Mouse (Mus musculus): ENCODE data around the gene Ccdc33.

Ccdc33 gene

DNA sequence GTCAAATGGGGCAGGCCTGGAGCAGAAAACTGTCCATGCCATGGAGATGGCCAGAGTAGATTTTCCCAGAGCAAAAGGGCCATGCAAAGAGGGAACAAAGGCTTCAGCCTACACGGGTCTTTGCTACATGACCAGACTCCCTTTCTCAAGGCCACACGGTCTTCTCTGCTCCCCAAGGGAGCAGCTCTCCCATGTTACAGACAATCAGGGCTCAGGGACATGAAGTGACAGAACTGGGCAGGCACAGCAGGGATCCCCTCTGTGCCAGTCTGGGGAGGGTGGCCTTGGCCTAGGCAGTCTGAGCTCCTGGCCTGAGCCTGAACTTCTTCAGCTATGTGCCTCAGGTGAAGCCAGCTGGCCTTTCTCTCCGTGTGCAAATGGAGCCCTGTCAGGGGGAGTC, 65.1 kb downstream of the Ccdc33 start:
- in situ Hi-C loops (cut with MboI; ENCODE audit: unreplicated experiment in 2 of 2): loop anchor here in 1 of 2 experiments (5.0 kb wide), 1 partner anchor 229 kb away; no protein-coding TSS in a partner anchor

DNA sequence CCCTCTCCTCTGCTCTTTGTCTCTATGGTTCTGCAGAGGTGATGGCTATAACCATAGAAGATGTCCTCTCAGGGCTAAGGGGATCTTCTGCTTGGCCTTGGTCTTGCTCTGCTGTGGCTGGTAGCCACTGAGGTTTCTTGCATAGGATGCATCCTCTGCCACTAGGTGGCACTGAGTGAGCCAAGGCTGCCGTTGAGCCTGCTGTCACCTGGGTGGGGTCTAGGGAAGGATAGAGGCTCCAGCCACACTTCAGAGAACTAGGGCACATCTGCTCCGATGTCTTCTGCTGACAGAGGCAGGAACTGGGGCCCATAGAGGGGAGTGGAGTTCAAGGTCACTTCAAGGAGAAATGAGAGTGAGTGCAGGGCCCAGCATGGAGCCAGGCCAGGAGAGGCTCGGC, 65.5 kb downstream of the Ccdc33 start:
- in situ Hi-C loops (cut with MboI; ENCODE audit: unreplicated experiment in 2 of 2): loop anchor here in 1 of 2 experiments (5.0 kb wide), 1 partner anchor 229 kb away; no protein-coding TSS in a partner anchor

DNA sequence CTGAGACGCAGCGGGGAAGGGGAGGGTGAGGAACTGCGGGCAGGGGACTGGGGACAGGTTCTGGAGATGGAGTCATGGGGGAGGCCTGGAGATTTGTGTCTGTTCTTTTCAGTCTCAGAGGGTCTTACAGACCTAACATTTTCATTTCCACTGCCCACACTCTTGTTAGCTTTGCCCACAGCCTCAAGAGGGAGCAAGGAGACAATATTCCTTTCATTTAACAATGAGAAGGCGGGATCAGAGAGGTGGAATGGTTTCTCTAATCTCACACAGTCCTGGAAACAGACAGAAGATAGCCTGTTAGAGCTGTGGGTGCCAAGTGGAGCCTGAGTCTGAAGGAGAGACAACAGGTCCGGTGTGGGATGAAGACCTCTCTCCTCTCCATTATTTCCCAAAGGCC, 66.7 kb downstream of the Ccdc33 start:
- in situ Hi-C loops (cut with MboI; ENCODE audit: unreplicated experiment in 2 of 2): loop anchor here in 1 of 2 experiments (5.0 kb wide), 1 partner anchor 230 kb away; no protein-coding TSS in a partner anchor

DNA sequence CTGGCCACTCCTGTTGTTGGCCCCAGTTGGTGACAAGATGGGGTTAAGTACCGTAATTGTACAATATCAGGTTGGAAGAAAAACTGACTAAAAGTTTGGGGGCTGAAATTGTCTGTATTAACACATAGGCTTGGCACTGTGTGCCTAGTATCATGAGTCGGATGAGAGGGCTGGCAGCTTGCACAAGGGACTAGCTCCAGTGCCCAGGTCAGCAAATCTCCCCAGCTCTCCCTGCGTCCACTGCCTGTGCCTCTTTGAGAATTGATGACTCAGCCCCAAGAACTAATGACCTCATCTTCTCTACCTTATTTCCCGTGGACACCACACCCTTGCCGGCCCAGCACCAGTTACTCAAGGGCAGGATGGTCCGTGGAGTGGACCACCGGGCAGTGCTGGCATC, 68.8 kb downstream of the Ccdc33 start:
- in situ Hi-C loops (cut with MboI; ENCODE audit: unreplicated experiment in 2 of 2): loop anchor here in 1 of 2 experiments (5.0 kb wide), 1 partner anchor 232 kb away; no protein-coding TSS in a partner anchor

DNA sequence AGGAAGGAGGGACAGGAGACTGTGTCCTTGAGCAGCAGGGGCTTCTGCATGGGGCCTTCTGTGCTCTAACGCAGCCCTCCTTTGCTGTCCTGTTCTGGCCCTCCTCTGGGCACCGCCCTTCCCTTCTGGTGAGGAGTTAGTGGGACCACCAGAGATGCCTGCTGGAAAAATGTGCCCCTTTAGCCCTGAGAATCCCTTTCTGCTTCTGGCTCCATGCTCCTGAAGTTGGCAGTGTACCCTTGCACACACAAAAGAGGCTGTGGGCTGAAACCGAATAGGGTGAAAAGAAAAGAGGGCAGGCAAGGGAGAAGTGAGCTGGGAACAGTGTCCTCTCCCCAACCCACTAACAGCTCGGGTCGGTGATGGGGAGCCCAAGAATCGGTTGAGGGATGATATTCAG, 69.4 kb downstream of the Ccdc33 start:
- in situ Hi-C loops (cut with MboI; ENCODE audit: unreplicated experiment in 2 of 2): no loop called here

DNA sequence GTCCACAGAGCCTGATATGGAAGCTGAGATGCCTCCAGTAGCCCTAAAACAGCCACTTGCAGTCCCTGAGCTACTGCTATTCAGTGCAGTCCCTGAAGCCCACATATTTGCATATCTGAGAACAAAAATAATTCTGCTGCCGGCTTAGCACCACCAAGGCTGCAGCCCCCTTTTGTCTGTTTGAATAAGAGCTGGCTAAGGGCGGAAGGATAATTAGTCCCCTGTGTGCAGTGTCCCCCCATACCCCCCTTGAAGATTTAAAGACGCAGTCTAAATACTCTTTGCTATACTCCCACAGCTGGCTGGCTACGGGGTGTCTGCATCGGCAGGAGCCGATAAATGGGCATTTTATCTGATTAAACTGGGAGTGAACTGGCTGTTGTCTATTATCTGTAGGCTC, 70.0 kb downstream of the Ccdc33 start:
- in situ Hi-C loops (cut with MboI; ENCODE audit: unreplicated experiment in 2 of 2): no loop called here

DNA sequence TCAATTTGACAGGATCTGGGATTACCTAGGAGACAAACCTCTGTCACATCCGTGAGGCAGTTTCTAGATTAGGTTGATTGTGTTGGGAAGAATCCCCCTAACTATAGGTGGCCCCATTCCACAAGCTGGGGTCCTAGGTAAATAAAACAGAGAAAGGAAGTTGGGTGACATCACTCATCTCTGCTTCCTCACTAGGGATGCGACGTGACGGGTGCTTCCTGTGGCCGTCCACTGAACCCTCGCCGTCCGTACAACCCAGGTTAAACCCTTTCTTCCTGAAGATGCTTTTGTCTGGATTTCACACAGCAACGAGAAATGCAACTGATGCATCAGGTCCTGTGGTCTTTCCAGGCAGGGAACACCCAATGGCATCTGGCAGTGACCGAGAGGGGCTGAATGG, 71.6 kb downstream of the Ccdc33 start:
- in situ Hi-C loops (cut with MboI; ENCODE audit: unreplicated experiment in 2 of 2): no loop called here

DNA sequence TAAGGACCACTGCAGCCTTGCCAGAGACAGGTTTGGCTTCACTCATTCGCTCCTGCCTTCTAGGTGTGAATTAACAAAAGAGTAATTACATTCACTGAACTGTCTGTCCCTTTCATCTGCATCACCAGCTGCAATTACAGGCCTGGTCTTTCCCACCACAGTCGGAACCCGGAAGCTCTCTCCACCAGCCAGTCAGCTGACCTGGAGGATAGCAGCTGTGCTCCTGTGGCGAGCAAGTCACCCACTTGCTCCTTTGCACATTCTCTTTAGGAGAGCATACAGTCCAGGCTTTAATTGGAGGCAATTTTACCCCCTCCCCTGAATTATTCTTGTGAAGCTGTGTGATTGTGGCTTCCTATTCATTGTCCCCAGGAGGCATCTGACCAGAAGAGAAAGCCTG, 73.0 kb downstream of the Ccdc33 start:
- in situ Hi-C loops (cut with MboI; ENCODE audit: unreplicated experiment in 2 of 2): no loop called here

DNA sequence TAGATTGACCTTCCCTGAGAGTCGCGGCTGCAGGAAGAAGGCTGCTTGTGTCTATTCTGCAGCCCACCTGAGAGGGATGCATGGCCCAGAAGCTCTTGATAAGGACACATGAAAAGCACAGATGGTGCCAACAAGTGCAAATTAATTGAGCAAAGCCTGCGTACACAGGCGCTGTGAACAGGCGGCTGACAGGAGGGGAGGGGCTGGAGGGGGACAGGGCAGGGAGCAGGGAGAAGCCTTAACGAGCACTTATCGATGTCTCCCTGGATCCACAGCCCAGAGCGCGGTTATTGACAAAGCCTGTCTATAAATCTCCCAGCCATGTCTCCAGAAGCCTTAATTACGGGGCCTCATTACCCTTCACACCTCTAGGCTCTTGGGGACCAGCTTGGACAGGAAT, 73.8 kb downstream of the Ccdc33 start:
- in situ Hi-C loops (cut with MboI; ENCODE audit: unreplicated experiment in 2 of 2): loop anchor here in 1 of 2 experiments (5.0 kb wide), 1 partner anchor 157 kb away; the partner anchor contains the start of genes Islr and Islr2

DNA sequence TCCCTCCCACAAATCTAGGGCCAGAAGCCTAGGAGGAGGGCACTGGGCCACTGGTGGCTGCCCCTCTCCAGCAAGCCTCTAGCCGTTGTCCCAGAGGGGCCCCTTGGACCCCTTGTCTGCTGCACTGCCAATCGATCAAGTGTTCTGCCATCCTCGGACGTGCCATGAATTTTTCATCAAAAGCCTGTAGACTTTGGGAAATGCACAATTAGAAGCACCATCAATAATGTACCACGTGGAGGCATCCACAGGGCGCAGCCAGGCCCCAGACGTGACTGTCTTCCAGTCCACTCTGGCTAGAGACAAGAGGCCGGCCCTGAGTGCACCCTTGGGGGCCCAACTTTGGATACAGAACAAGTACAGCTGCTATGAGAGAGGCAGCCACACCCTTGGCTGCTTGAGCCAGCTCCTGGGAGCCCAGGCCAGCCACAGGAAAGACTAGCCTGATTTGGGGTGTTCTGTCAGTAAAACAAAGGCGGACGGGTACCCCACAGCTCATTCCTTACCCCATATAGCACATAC, 75.1 kb downstream of the Ccdc33 start:
- in situ Hi-C loops (cut with MboI; ENCODE audit: unreplicated experiment in 2 of 2): loop anchor here in 1 of 2 experiments (5.0 kb wide), 1 partner anchor 159 kb away; the partner anchor contains the start of genes Islr and Islr2

DNA sequence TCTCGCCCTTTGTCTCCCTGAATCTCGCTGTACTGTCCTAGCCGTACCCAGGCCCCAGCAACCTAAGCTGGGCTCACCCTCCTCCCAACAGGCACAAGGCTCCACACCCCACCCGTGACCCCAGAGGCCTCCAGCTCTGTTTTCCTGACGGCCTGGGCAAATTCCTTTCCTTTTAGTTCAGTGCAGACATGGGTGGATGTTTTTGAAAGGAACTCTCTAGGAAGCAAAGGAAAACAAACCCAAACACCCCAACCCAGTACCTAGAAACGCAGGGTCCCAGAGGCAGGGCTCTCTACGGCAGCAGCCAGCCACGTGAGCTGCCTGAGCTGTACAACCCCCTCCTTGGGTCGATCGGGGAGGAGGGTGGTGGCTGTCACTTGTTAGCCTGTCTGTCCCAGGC, 76.2 kb downstream of the Ccdc33 start:
- in situ Hi-C loops (cut with MboI; ENCODE audit: unreplicated experiment in 2 of 2): loop anchor here in 1 of 2 experiments (5.0 kb wide), 1 partner anchor 160 kb away; the partner anchor contains the start of genes Islr and Islr2

DNA sequence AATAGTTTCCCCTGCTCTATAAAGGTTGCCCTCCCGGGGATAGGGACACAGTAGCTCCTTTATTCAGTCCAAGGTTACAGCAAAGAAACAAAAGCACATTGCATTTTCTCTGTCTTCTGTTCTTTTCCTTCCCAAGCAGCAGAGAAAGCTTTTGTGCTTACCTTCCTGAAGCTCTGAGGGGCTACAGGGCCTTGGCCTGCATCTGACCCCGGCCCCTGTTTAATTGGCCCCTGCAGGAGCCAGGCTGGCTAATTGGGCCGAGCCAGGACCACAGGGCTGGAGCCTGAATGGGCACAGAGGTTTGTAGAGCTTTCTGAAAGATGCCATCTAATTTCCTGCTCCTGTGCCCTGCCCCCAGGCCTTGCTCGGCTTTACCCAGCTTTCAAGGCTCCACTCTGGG, 77.6 kb downstream of the Ccdc33 start:
- in situ Hi-C loops (cut with MboI; ENCODE audit: unreplicated experiment in 2 of 2): loop anchor here in 1 of 2 experiments (5.0 kb wide), 1 partner anchor 161 kb away; the partner anchor contains the start of genes Islr and Islr2

DNA sequence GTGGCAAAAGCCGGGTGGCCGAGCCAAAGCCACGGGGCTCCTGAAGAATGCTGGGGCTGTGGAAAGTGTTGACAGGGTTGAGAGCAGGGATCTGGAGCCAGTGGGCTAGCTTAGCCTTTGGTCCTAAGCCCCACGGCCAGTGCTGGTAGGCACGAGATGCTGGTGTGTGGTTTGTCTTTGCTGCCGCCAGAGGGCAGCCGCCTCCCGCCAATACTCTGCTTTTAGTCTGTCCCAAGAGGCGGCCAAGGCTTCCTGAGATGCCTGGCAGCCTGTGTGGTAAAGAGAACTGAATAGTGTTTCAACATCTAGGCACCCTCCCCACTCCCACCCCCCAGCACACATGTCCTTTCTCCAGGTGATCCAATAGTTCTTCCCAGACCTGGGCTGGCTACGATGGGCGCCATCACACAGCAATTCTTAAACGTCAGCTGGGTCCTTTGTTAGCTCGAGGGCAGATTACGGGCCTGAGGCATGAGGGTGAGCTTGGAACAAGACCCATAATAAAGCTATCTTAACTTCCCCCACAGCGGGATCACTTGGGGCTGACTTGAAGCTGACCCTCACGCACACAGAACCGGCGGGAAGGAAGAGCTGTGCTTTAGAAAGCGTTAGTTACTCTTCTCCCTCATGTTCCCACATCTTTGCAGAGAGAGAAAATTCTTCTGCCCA, 80.0 kb downstream of the Ccdc33 start:
- in situ Hi-C loops (cut with MboI; ENCODE audit: unreplicated experiment in 2 of 2): loop anchor here (5.0 to 10.0 kb wide), 4 partner anchors 164 to 496 kb away; partner anchors contain the start of genes Tbc1d21 (in 2 of the 2), Islr (in 1 of the 2) and Islr2 (in 1 of the 2)

DNA sequence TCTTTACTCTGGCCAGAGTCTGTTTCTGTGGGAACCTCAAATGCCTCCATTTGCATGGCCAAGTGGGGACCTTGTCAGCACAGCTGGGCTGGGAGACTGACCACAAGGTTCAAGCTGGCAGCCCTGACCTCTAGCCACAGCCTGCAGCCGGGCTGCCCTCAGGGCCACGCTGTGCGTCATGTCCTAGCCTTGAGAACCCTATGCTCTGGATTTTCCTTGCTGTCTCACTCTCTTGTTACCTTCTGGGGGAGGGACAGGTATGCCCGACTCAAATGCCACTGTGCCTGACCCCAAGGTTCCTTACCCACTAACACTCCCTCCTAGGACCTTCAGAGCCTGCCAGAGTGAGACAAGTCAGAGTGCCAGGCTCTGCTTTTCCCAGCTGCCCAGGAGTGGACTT, 81.7 kb downstream of the Ccdc33 start:
- in situ Hi-C loops (cut with MboI; ENCODE audit: unreplicated experiment in 2 of 2): loop anchor here (5.0 to 10.0 kb wide), 4 partner anchors 165 to 498 kb away; partner anchors contain the start of genes Tbc1d21 (in 2 of the 2), Islr (in 1 of the 2) and Islr2 (in 1 of the 2)

DNA sequence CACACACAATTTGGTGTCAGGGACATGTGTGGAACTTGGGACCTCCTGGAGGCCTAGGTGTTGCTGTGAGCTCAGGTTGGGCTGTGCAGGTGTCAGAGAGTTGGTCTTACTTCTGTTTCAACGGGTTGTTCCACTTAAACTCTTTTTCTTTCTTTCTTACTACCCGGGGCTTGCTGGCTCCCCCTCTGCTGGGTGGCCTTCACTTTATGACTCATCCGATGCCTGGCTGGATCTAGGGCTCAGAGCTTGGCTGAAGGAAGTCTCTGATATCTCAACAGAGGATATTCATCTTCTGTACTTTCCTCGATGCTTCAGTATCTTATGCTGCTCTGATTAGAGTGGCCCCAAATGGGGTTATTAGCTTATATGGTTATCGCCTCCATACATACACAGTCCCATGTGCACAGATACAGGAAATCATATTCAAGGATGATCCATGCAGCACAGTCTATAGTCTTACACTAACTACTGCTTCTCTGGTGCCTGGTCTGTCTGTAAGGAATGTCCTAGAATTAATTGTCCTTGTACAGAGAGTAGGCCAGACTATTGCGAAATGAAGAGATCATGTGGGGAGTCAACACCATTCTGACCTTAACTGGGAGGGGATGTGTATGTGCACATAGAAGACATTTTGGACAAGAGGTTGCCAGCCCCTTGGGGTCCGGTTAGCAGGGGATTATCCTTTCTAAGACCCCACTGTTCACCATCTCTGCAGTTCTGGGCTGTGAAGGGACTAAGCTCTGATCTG, 82.5 kb downstream of the Ccdc33 start:
- in situ Hi-C loops (cut with MboI; ENCODE audit: unreplicated experiment in 2 of 2): loop anchor here (5.0 to 10.0 kb wide), 4 partner anchors 166 to 499 kb away; partner anchors contain the start of genes Tbc1d21 (in 2 of the 2), Islr (in 1 of the 2) and Islr2 (in 1 of the 2)

DNA sequence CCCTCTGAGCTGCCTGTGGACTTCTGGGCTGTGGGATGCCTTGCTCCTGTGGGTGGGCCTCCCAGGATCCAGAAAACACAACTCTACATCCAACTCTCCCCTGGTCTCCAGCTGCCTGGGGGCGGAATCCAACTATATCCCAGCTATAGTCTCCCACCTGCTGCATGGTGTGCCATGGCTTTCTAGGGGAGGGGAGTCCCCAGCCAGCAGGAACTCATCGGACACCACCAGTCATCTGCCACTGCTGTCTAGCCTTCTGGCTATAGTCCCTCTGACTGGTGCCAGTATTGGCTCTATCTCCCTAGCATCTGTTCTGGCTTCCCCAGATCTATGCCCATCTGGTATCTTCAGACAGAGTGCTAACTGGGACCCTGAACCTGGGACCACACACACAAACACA, 83.1 kb downstream of the Ccdc33 start:
- in situ Hi-C loops (cut with MboI; ENCODE audit: unreplicated experiment in 2 of 2): loop anchor here (5.0 to 10.0 kb wide), 4 partner anchors 167 to 499 kb away; partner anchors contain the start of genes Tbc1d21 (in 2 of the 2), Islr (in 1 of the 2) and Islr2 (in 1 of the 2)

DNA sequence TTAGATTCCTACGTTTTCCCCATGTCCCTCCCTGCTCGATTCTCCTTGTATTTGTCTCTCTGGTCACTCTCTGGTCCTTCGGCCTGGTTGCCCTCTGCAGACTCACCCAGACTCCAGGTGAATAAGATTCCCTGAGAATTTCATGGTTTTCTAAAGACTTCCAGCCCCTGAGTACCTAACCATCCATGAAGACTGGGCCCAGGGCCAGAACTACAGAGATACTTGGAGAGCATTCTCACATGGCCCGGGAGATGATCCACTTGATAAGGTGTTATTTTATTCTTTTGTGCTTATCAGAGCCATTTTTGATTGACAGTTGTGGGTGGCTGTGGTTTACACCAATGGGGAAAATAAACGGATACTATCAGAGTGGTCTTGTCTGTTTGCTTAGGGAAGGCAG, 86.7 kb downstream of the Ccdc33 start:
- in situ Hi-C loops (cut with MboI; ENCODE audit: unreplicated experiment in 2 of 2): loop anchor here in 1 of 2 experiments (10.0 kb wide), 1 partner anchor 503 kb away; no protein-coding TSS in a partner anchor

DNA sequence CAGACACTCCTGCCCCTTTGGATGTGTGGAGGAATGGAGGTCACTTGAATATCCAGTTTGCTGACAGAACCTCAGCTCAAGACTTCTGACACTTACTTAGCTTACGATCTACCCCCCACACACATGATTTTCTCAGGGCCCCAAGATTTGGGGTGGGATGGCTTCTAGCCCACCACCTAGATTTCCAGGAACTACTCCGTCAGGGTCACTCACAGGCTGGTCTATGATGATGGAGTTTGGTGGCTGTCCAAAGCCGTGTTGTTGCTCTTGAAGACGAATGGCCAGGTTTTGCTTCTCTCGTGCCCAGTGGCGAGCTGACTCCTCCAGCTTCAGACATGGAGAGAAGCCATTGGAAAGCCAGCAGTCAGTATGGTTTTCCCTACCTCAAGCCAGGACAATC, 89.0 kb downstream of the Ccdc33 start:
- in situ Hi-C loops (cut with MboI; ENCODE audit: unreplicated experiment in 2 of 2): loop anchor here in 1 of 2 experiments (10.0 kb wide), 1 partner anchor 505 kb away; no protein-coding TSS in a partner anchor

DNA sequence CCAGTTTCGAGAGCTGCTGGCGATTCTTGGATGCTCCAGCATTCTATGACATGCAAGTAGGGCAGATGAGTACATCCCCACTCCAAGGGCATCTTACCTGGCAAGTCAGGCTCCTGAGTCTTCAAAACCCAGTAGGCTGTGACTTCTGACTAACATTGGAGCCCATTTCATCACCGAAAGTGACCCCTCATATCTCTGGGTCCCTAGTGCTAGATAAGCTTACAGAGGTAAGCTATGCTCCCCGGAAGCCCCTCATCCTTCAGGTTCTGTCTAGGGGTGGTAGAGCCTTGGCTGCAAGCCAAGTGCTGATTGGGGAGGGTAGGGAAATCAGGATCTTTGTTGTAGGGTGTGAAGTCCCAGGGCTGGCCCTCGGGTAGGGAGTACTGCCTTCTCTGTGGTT, 89.8 kb downstream of the Ccdc33 start:
- in situ Hi-C loops (cut with MboI; ENCODE audit: unreplicated experiment in 2 of 2): no loop called here

DNA sequence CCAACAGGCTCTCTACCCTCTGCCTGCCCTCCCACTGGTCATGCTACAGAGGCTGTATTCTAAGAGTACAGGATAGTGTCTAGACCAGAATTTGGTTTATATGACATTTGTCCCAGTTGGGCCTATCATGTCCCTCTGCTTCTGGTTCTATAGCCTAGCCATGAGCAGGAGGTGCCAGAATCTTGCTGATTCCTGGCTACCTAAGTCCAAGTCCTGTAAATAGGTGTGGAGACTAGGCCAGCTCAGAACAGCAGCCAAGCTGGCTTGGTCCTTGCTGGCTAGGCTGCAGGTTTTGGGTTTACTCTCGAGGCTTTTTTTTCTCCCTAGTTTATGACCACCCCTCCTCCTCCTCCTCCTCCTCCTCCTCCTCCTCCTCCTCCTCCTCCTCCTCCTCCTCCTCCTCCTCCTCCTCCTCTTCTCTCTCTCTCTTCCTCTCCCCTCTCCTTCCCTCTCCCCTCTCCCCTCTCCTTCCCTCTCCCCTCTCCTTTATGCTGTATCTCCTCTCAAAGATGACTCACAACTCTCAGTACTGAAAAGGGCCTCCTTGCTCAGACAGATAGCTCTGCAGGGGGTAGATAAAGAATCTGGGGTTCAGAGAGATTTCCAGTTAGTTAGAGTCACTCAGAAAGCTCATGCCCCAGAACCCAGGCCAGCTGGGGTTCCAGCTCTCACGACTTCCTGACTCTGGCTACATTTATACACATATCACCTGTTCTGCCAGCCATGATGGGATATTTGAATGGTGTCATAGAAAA, 91.0 kb downstream of the Ccdc33 start:
- in situ Hi-C loops (cut with MboI; ENCODE audit: unreplicated experiment in 2 of 2): no loop called here

All from v-Abl transformed pro-B cells (cell line).